Mouse (Mus musculus) midbrain, embryonic 10.5 days (tissue): ENCODE measurements around the gene Klk1b3. TPM values are rescaled to one million over a fixed set of nuclear protein-coding genes. Genes with fewer than 3 reads are reported as not detected.
"Not testable (repeated sequence)": the region's sequence is repeated elsewhere in the genome, so short reads cannot be mapped to it uniquely, and the experiment has no call there.

Source experiments
- DNase-seq: peaks from one replicate; pipeline ENCODE4 v3.0.0-alpha.2; 2017; ENCODE audit warnings: low spot score
- H3K27ac ChIP-seq: fragments of 300-500 bp; sonication (generic); replicated peaks from 2 replicates; pipeline ENCODE4 v1.5.1; 2016; ENCODE audit warnings: mild to moderate bottlenecking
- H3K27me3 ChIP-seq: fragments of 300-500 bp; sonication (generic); 2 replicates; pipeline ENCODE4 v1.6.1; 2016; ENCODE audit warnings: low read depth, mild to moderate bottlenecking; ENCODE audit not compliant: poor library complexity, severe bottlenecking
- H3K36me3 ChIP-seq: fragments of 300-500 bp; sonication (generic); 2 replicates; pipeline ENCODE4 v1.6.1; 2016; ENCODE audit warnings: mild to moderate bottlenecking, moderate library complexity
- H3K4me1 ChIP-seq: fragments of 300-500 bp; sonication (generic); 2 replicates; pipeline ENCODE4 v1.6.1; 2016
- H3K4me3 ChIP-seq: fragments of 300-500 bp; sonication (generic); 2 replicates; pipeline ENCODE4 v1.5.1; 2016; ENCODE audit warnings: mild to moderate bottlenecking, moderate library complexity
- H3K9me3 ChIP-seq: fragments of 300-500 bp; sonication (generic); replicated peaks from 2 replicates; pipeline ENCODE4 v1.6.1; 2016; ENCODE audit warnings: mild to moderate bottlenecking
- WGBS: fragments of 180-500 bp; shearing (Covaris S2); methylation state at CpG from one replicate; pipeline ENCODE4 v1.1.7; 2016; 5-methylcytosine and 5-hydroxymethylcytosine counted together
- polyA plus RNA-seq: library from polyadenylated mRNA; unstranded; fragments of >200 nt; fragmentation: Nextera tagmentation; extraction: Ambion mirVana; gene quantifications from 2 replicates; pipeline ENCODE4 v1.2.1, GENCODE M21; 2016

Klk1b3 gene
- polyA plus RNA-seq: not detected in 2 replicates

GRCm38 (mm10) chr7:44197891-44198290, at the start of gene Klk1b3:
Klk1b3 (plus strand) TSS chr7:44198191.
- H3K4me1 ChIP-seq: no peaks in the 10 kb centered on the region
- no peaks in the 10 kb centered on the region for H3K9me3 ChIP-seq
- no peak for DNase-seq
- no peaks in the 10 kb centered on the region for H3K27me3 ChIP-seq
- H3K4me3 ChIP-seq: no peak within 1 kb of the TSS
- no peaks in the 10 kb centered on the region for H3K36me3 ChIP-seq
- WGBS: 67% methylated on average over 3 of the region's 3 CpGs
- no peak within 1 kb of the TSS for H3K27ac ChIP-seq

GRCm38 (mm10) chr7:44179299-44180045, 18.5 kb upstream of the Klk1b3 start:
- Histone ChIP-seq H3K4me1 (no peaks in the 10 kb centered on the region), H3K36me3 (no peaks in the 10 kb centered on the region), H3K9me3 (no peaks in the 10 kb centered on the region), H3K27ac (no peak overlapping the region), H3K27me3 (no peaks in the 10 kb centered on the region), H3K4me3 (no peak overlapping the region)
- 77% methylated on average over 9 of the region's 9 CpGs for WGBS
- no peak for DNase-seq

- H3K4me3 ChIP-seq, DNase-seq, H3K36me3 ChIP-seq, H3K27ac ChIP-seq, H3K9me3 ChIP-seq, H3K4me1 ChIP-seq, H3K27me3 ChIP-seq: not testable (repeated sequence)
- WGBS: 81% methylated on average over 8 of the region's 8 CpGs
Observed at GRCm38 (mm10) chr7:44186516-44186915, 11.5 kb upstream of the Klk1b3 start.

GRCm38 (mm10) chr7:44187936-44188335, 10.1 kb upstream of the Klk1b3 start, which contains the start of gene Klk1b24:
Klk1b24 (plus strand) TSS chr7:44188236.
- H3K4me1 ChIP-seq, H3K9me3 ChIP-seq, H3K4me3 ChIP-seq, H3K27ac ChIP-seq, H3K36me3 ChIP-seq, H3K27me3 ChIP-seq, DNase-seq: not testable (repeated sequence)

GRCm38 (mm10) chr7:44193466-44193865, 4.5 kb upstream of the Klk1b3 start:
- not testable (repeated sequence) for H3K27me3 ChIP-seq, H3K36me3 ChIP-seq, H3K4me3 ChIP-seq, DNase-seq, H3K4me1 ChIP-seq, H3K27ac ChIP-seq, H3K9me3 ChIP-seq
- 90% methylated on average over 1 of the region's 1 CpGs for WGBS

- not testable (repeated sequence) for DNase-seq, H3K36me3 ChIP-seq, H3K27ac ChIP-seq, H3K4me3 ChIP-seq, H3K4me1 ChIP-seq, H3K9me3 ChIP-seq, H3K27me3 ChIP-seq
- WGBS: 59% methylated on average over 3 of the region's 3 CpGs
Observed at GRCm38 (mm10) chr7:44207135-44207534, 9.1 kb downstream of the Klk1b3 start, which contains the start of gene Klk1b4. Klk1b4 (plus strand) TSS chr7:44207435.

- Histone ChIP-seq H3K27me3 (no peaks in the 10 kb centered on the region), H3K9me3 (no peaks in the 10 kb centered on the region), H3K27ac (no peak overlapping the region), H3K4me1 (no peaks in the 10 kb centered on the region), H3K4me3 (no peak overlapping the region), H3K36me3 (no peaks in the 10 kb centered on the region)
- no peak for DNase-seq
- 76% methylated on average over 3 of the region's 3 CpGs for WGBS
Observed at GRCm38 (mm10) chr7:44208307-44208706, 10.3 kb downstream of the Klk1b3 start.

- H3K27ac ChIP-seq: no peak within 1 kb of the TSS
- 81% methylated on average over 1 of the region's 1 CpGs for WGBS
- no peaks in the 10 kb centered on the region for H3K4me1 ChIP-seq
- H3K36me3 ChIP-seq: no peaks in the 10 kb centered on the region
- DNase-seq: no peak
- no peak within 1 kb of the TSS for H3K4me3 ChIP-seq
- H3K27me3 ChIP-seq: no peaks in the 10 kb centered on the region
- H3K9me3 ChIP-seq: no peaks in the 10 kb centered on the region
Observed at GRCm38 (mm10) chr7:44215645-44216044, 17.7 kb downstream of the Klk1b3 start, which contains the start of gene Klk1b5. Klk1b5 (plus strand) TSS chr7:44215945.

GRCm38 (mm10) chr7:44221601-44222000, 23.6 kb downstream of the Klk1b3 start:
- not testable (repeated sequence) for H3K9me3 ChIP-seq, H3K4me1 ChIP-seq, H3K36me3 ChIP-seq, H3K27ac ChIP-seq, H3K27me3 ChIP-seq, H3K4me3 ChIP-seq, DNase-seq
- WGBS: 72% methylated on average over 9 of the region's 10 CpGs

- not testable (repeated sequence) for H3K9me3 ChIP-seq, H3K27me3 ChIP-seq, H3K4me1 ChIP-seq, DNase-seq, H3K27ac ChIP-seq, H3K4me3 ChIP-seq, H3K36me3 ChIP-seq
- WGBS: 82% methylated on average over 6 of the region's 6 CpGs
Observed at GRCm38 (mm10) chr7:44222335-44222734, 24.3 kb downstream of the Klk1b3 start.

- Histone ChIP-seq H3K4me3 (no peak within 1 kb of the TSS), H3K27ac (no peak within 1 kb of the TSS), H3K27me3 (no peaks in the 10 kb centered on the region), H3K9me3 (no peaks in the 10 kb centered on the region), H3K4me1 (no peaks in the 10 kb centered on the region), H3K36me3 (no peaks in the 10 kb centered on the region)
- no peak for DNase-seq
- 46% methylated on average over 1 of the region's 1 CpGs for WGBS
Observed at GRCm38 (mm10) chr7:44225076-44225475, 27.1 kb downstream of the Klk1b3 start, which contains the start of gene Klk1. Klk1 (plus strand) TSS chr7:44225360.

- Histone ChIP-seq H3K27ac (no peak within 1 kb of the TSS), H3K27me3 (no peaks in the 10 kb centered on the region), H3K36me3 (no peaks in the 10 kb centered on the region), H3K4me3 (no peak within 1 kb of the TSS), H3K9me3 (no peaks in the 10 kb centered on the region; the same call in 1 of the 2 replicates), H3K4me1 (no peaks in the 10 kb centered on the region)
- no peak for DNase-seq
- 77% methylated on average over 3 of the region's 3 CpGs for WGBS
Observed at GRCm38 (mm10) chr7:44235909-44236308, 37.9 kb downstream of the Klk1b3 start, which contains the start of gene Gm36864. Gm36864 (plus strand) TSS chr7:44236177.

- Histone ChIP-seq H3K36me3 (no peaks in the 10 kb centered on the region), H3K4me1 (no peaks in the 10 kb centered on the region), H3K4me3 (no peak overlapping the region), H3K27ac (no peak overlapping the region), H3K9me3 (no peaks in the 10 kb centered on the region; the same call in 1 of the 2 replicates), H3K27me3 (no peaks in the 10 kb centered on the region)
- 58% methylated on average over 2 of the region's 2 CpGs for WGBS
- DNase-seq: no peak
Observed at GRCm38 (mm10) chr7:44239913-44240312, 41.9 kb downstream of the Klk1b3 start.
